Mouse (Mus musculus) G1E (cell line): ENCODE results near the gene Atp8b4.

ENCODE experiments used
- CTCF ChIP-seq: IDR thresholded peaks from 2 replicates; pipeline ENCODE4 v1.5.1; 2012; ENCODE audit warnings: low read depth, low read length, inconsistent platforms, mixed read lengths
- TAL1 ChIP-seq: conservative IDR thresholded peaks from 2 replicates; pipeline ENCODE4 v1.6.1; 2012; ENCODE audit warnings: low read depth, low read length, inconsistent platforms, mixed read lengths

- TF ChIP-seq TAL1 (no peak), CTCF (no peak)
These were observed 33.9 kb downstream of the Atp8b4 start for GRCm38 (mm10) chr2:126466391-126467134.
